ENCODE assay signal across 19 mouse cellular contexts in the genomic region with DNA sequence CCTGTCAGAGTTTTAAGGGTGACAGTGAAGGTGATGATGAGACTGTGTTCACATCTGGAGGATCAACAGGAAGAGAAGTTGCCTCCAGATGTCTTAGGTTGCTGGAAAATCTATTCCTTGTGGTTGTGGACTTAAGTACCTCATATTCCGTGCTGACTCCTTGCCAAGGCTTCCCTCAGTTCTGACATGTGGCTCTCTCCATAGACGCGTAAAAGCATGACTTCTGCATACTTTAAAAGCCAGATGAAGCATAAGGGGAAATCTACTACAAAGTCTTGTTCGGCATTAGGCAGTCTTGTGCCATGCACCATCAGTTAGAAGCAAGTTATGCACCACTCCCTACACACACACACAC.
DNase-seq lines count a peak whose midpoint lies in the region; ATAC-seq and TF ChIP-seq lines count a peak whose summit lies in the region.
"Had no signal": no experiment of that assay in that cellular context is flagged by ENCODE, and none has a peak within 500 bp of the region (broad histone marks: within the 10 kb centered on the region; RNA-seq: fewer than 3 reads in every experiment).

No protein-coding gene starts in this region.

- ATAC-seq in lung, postnatal 0 days, result no peak
- peak; percentile 46; the same call in 1 of the 2 replicates for ATAC-seq in embryonic facial prominence, embryonic 15.5 days (ENCODE audit: insufficient number of reproducible peaks, low FRiP score, low TSS enrichment, low read depth)
- ATAC-seq in megakaryocyte progenitor cell, adult 5-6 weeks (replicated peaks; ENCODE audit: poor library complexity), result no peak
- ATAC-seq: forebrain, embryonic 15.5 days; intestine, embryonic 15.5 days had no signal

- peak; percentile 19 for DNase-seq in heart, adult 11 months
- DNase-seq in heart, adult 9 months (ENCODE audit: low spot score in 2 of 2), result no peak
- peak; percentile 3 for DNase-seq in lung, postnatal 0 days (ENCODE audit: low spot score)
- no peak for DNase-seq in lung, postnatal 25 days (ENCODE audit: low spot score)
- DNase-seq in mesoderm, embryonic 11.5 days (ENCODE audit: low read depth, low spot score), result peak; percentile 12
- DNase-seq in adipocyte (ENCODE audit: low spot score), result no peak
- DNase-seq: adrenal gland, postnatal 10 days; cerebellum, adult 11-12 months; cerebellum, adult 9-10 months; cerebellum, postnatal 25 days; gastrocnemius, postnatal 36 days; heart, adult 2 months had no signal

- no peak for TF ChIP-seq EP300 in lung, postnatal 0 days (IDR thresholded peaks at IDR 0.05)

- WGBS in lung, postnatal 0 days, result 62% methylated on average over 4 of the region's 4 CpGs
- 18% methylated on average over 4 of the region's 4 CpGs for WGBS in embryonic facial prominence, embryonic 15.5 days

- no peak for TF ChIP-seq CTCF in lung, postnatal 0 days (IDR thresholded peaks at IDR 0.05)

- no peaks in the 10 kb centered on the region for H3K4me1 ChIP-seq in lung, postnatal 0 days (ENCODE audit: insufficient read depth, low read depth, low read length)
- peaks cover 20% of the 10 kb centered on the region for H3K4me1 ChIP-seq in embryonic facial prominence, embryonic 15.5 days
- H3K4me1 ChIP-seq: forebrain, embryonic 15.5 days had no signal

- no peaks in the 10 kb centered on the region for H3K27me3 ChIP-seq in lung, postnatal 0 days (replicated peaks; ENCODE audit: insufficient read depth, low read length)
- no peaks in the 10 kb centered on the region for H3K27me3 ChIP-seq in embryonic facial prominence, embryonic 15.5 days
- H3K27me3 ChIP-seq: forebrain, embryonic 15.5 days; heart, embryonic 12.5 days; intestine, embryonic 15.5 days had no signal

- no peak overlapping the region for H3K27ac ChIP-seq in lung, postnatal 0 days (ENCODE audit: low read length)
- 0 out of 2 replicates have a peak overlapping the region, but pooled peaks have one; percentile 40 for H3K27ac ChIP-seq in embryonic facial prominence, embryonic 15.5 days (replicated peaks)
- H3K27ac ChIP-seq: forebrain, embryonic 15.5 days; heart, adult 2 months; hindbrain, embryonic 10.5 days; hindbrain, embryonic 14.5 days; intestine, embryonic 15.5 days had no signal

- H3K9me3 ChIP-seq in lung, postnatal 0 days (ENCODE audit: low read length), result no peaks in the 10 kb centered on the region
- no peaks in the 10 kb centered on the region for H3K9me3 ChIP-seq in embryonic facial prominence, embryonic 15.5 days (replicated peaks)
- H3K9me3 ChIP-seq: forebrain, embryonic 15.5 days; heart, embryonic 12.5 days; hindbrain, embryonic 10.5 days; intestine, embryonic 15.5 days had no signal

- H3K36me3 ChIP-seq in lung, postnatal 0 days (ENCODE audit: insufficient read depth, low read length), result no peaks in the 10 kb centered on the region
- H3K36me3 ChIP-seq in embryonic facial prominence, embryonic 15.5 days, result no peaks in the 10 kb centered on the region
- H3K36me3 ChIP-seq: forebrain, embryonic 15.5 days; heart, embryonic 12.5 days; hindbrain, embryonic 10.5 days; intestine, embryonic 15.5 days had no signal

- H3K9ac ChIP-seq in lung, postnatal 0 days (replicated peaks; ENCODE audit: low read depth), result no peak overlapping the region
- no peak overlapping the region for H3K9ac ChIP-seq in embryonic facial prominence, embryonic 15.5 days
- H3K9ac ChIP-seq: forebrain, embryonic 15.5 days; heart, embryonic 12.5 days; hindbrain, embryonic 14.5 days; intestine, embryonic 15.5 days had no signal

- H3K4me3 ChIP-seq in lung, postnatal 0 days (ENCODE audit: low read depth, low read length), result no peak overlapping the region
- no peak overlapping the region for H3K4me3 ChIP-seq in embryonic facial prominence, embryonic 15.5 days (replicated peaks)
- H3K4me3 ChIP-seq: forebrain, embryonic 15.5 days; heart, adult 2 months; heart, embryonic 12.5 days; hindbrain, embryonic 10.5 days; intestine, embryonic 15.5 days had no signal

- no peak overlapping the region for H3K4me2 ChIP-seq in lung, postnatal 0 days (replicated peaks; ENCODE audit: low read depth, low read length)
- H3K4me2 ChIP-seq in embryonic facial prominence, embryonic 15.5 days (replicated peaks), result no peak overlapping the region
- H3K4me2 ChIP-seq: forebrain, embryonic 15.5 days; heart, embryonic 12.5 days; hindbrain, embryonic 14.5 days; intestine, embryonic 15.5 days had no signal

Comparison
In these comparisons a context has a peak if more than half of its experiments do, and no peak if none do; other contexts are left out.
1. DNase-seq: peak in heart, adult 11 months (single experiment), lung, postnatal 0 days (single experiment) and mesoderm, embryonic 11.5 days (single experiment); none in heart, adult 9 months (0 of 2), lung, postnatal 25 days (single experiment) and adipocyte (single experiment).